Mouse (Mus musculus): ENCODE results near the gene Stac3.

DNA sequence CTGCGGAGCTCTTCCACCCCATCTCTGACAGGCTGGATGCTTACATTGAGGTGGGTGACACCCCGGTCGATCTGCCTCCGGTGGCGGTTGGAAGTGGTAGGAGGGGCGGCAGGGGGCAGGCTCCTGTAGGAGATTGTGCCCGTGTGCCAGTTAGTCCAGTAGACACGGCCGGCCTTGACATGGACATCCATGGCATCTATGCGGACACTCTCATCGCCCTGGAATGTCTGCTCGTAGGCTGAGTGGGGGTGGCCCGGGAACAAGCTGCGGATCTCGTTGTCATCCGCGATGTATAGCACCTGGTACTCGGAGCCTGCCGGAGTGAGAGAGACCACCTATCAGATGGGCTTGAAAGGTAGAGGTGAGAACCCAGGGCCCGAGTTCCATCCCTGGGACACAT, 42.9 kb downstream of the Stac3 start:
- no peak for TF ChIP-seq CTCF (IDR thresholded peaks at IDR 0.05)
- no peak for TF ChIP-seq POLR2A (IDR thresholded peaks at IDR 0.05; ENCODE audit: insufficient read depth, low read depth, low read length)
